Mouse (Mus musculus) gastrocnemius, postnatal 36 days (tissue): ENCODE measurements at regions not wholly inside any gene's neighbourhood (a gene's known extent, or its start where the extent isn't known, plus 50 kb on each side); places are given as distances from the start of the nearest gene placed in this dataset.

Experiments
- DNase-seq, 2 experiments: peaks; one replicate each; pipeline ENCODE4 v3.0.0; 2022
- intact Hi-C: fragments of 180-260 bp; cut with DNase I; formaldehyde crosslinking; loops from one replicate; pipeline ENCODE4 v1.15.1; 2025

- DNase-seq, result no peak
- intact Hi-C loops, result no loop called here
Observed at GRCm38 (mm10) chr15:96752719-96753118, 53.2 kb upstream of the Slc38a2 start.

- intact Hi-C loops, result no loop called here
- no peak for DNase-seq
Observed at GRCm38 (mm10) chr15:96752062-96752358, 52.5 kb upstream of the Slc38a2 start.

GRCm38 (mm10) chr15:96751243-96752061 is 51.9 kb upstream of the Slc38a2 start:
- intact Hi-C loops, result no loop called here
- DNase-seq, result no peak

GRCm38 (mm10) chr15:96749534-96750256 is 50.2 kb upstream of the Slc38a2 start:
- DNase-seq, result no peak
- intact Hi-C loops, result loop anchor here (5.0 kb wide), 1 partner anchor 47 kb away; no protein-coding TSS in a partner anchor
